Mouse (Mus musculus): ENCODE results near the gene Plekhh3. TPM values are rescaled to one million over a fixed set of nuclear protein-coding genes. Genes with fewer than 3 reads are reported as not detected.

Plekhh3 gene
- total and polyA plus RNA-seq, 2 experiments from 2014 or later: 5.3 to 10.2 TPM

DNA sequence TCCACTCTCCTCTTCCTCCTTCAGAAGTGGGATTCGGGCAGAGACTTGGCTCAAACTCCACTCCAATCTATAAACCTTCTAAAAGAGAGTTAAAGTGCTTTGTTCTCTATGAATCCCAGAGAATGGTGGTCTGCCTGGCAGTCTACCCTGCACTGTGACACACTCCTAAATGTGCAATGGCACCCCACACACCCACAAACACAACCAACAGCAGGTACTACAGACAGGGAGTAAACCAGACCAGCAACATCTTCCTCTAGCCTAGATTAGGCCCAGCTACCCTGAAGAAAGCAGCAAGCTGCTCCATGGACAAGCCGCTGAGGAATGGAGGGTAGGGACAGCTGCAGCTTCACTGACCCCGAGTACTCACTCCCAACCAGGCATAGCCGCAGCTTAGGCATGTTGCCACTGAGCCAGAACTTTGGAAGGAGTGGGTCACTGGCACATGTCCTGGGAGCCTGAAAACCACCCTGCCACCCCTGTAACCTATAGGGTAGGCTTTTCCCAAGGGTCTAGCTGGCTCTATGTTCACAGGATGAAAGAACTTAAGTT lies 20.8 kb upstream of the Plekhh3 start:
- H3K9me3 ChIP-seq (ENCODE audit: low read length): no peaks in the 10 kb centered on the region
- ATAC-seq (no peak), DNase-seq (no peak)
- H3K36me3 ChIP-seq (ENCODE audit: insufficient read depth): peaks cover 23% of the 10 kb centered on the region
- H3K27ac ChIP-seq (ENCODE audit: low read depth, low read length): no peak overlapping the region
- no peaks in the 10 kb centered on the region for H3K4me1 ChIP-seq (ENCODE audit: insufficient read depth)
- no peak overlapping the region for H3K9ac ChIP-seq
- no peak overlapping the region for H3K4me3 ChIP-seq (ENCODE audit: low read depth, low read length)
- TF ChIP-seq CTCF (IDR thresholded peaks at IDR 0.05; ENCODE audit: low read depth): no peak
- no peak overlapping the region for H3K4me2 ChIP-seq (ENCODE audit: low read depth)
- no peaks in the 10 kb centered on the region for H3K27me3 ChIP-seq (ENCODE audit: insufficient read depth, low read length)
- 80% methylated on average over 4 of the region's 4 CpGs for WGBS

DNA sequence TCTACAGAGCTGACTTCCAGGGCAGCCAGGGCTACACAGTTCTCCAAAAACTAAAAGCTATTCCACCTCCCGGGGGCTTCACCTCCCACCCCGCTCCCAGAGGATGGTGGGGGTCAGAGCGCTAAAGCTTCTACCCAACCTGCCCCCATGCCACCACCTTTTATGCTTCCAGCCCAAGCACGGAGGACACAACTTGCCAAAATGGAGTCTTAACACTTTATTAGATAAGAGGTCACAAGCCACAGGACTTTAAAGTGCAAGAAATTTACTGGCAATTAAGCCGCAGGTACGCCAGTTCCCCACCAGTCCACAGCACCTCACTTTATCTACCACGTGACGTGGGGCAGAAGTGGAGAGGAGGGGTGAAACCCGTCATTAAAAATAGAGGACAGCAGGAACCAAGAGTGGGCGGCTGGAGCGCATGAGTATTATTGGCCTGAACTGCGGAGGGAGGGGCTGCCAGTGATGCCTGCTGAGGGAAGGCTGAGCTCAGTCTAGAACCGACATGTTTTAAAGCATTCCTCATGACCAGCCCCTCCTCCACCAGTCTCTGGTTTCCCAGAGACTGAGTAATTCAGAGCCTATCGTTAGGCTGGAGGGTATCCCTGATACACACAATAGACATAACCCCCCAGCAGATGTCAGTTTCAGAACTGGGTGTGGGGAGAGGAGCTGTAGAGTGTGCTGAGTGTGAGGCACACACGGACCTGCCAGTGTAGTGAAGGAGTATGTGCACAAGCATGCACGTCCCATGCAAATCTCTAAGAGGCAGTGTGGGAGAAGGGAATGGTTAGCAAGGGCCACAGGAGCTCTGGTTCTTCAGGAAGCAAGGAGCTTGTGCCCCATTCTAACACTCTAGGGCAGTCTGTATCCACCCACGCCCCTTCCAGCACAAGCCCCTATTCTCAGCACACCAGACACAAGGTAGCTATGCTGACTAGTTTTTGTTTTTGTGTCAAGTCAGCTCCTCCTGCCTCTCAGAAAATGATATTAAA lies 20.1 kb upstream of the Plekhh3 start:
- 56% methylated on average over 17 of the region's 17 CpGs for WGBS

DNA sequence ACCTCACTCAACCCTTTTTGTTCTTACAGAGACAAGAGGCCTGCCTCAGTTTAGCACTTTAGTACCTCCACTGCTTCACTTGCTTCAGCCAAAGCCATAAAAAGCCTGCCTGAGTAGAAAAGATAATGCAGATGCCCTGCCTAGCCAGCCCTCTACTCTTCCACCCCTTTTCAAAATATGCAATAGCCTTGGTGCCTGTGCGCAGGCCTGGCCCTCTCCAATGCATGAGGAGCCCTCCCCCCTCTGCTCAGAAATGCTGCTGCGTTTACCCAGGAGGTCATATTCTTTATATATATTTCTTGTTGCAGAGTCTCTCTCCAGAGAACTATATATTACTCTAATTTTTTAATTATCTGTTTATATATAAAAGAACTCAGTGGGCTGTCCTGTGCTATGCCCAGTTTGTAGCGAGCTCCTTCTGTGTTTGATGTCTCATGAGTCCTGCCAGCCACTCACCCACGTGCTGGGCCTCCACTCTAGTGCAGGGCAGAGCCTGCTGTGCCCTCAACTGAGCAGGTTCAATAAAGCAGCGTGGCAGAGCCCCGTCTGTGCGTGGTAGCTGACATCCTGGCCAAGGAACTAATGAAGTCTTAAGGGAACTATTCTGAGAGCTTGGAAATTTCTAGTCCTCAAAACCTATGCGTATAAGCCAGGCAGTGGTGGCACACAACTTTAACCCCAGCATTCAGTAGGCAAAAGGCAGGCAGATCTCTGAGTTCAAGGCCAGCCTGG lies 19.2 kb upstream of the Plekhh3 start:
- Histone ChIP-seq H3K36me3 (ENCODE audit: insufficient read depth) (peaks cover 8% of the 10 kb centered on the region; the same call in 1 of the 2 replicates), H3K9me3 (ENCODE audit: low read length) (no peaks in the 10 kb centered on the region), H3K9ac (no peak overlapping the region), H3K27ac (ENCODE audit: low read depth, low read length) (peak overlapping the region; percentile 35; the same call in 1 of the 2 replicates), H3K4me3 (ENCODE audit: low read depth, low read length) (no peak overlapping the region), H3K4me2 (ENCODE audit: low read depth) (no peak overlapping the region), H3K4me1 (ENCODE audit: insufficient read depth) (no peaks in the 10 kb centered on the region), H3K27me3 (ENCODE audit: insufficient read depth, low read length) (no peaks in the 10 kb centered on the region)
- WGBS: 45% methylated on average over 8 of the region's 8 CpGs
- DNase-seq (no peak), ATAC-seq (0 out of 2 replicates have a peak, but pooled peaks have one; percentile 6)
- no peak for TF ChIP-seq CTCF (IDR thresholded peaks at IDR 0.05; ENCODE audit: low read depth)

More for the DNA sequence above, 20.1 kb upstream of the Plekhh3 start:
- no peaks in the 10 kb centered on the region for H3K9me3 ChIP-seq (ENCODE audit: low read length)
- peaks cover 16% of the 10 kb centered on the region for H3K36me3 ChIP-seq (ENCODE audit: insufficient read depth)
- ATAC-seq: no peak
- H3K9ac ChIP-seq: no peak overlapping the region
- no peak overlapping the region for H3K4me3 ChIP-seq (ENCODE audit: low read depth, low read length)
- no peak overlapping the region for H3K27ac ChIP-seq (ENCODE audit: low read depth, low read length)
- DNase-seq: no peak
- H3K27me3 ChIP-seq (ENCODE audit: insufficient read depth, low read length): no peaks in the 10 kb centered on the region
- no peak overlapping the region for H3K4me2 ChIP-seq (ENCODE audit: low read depth)
- no peaks in the 10 kb centered on the region for H3K4me1 ChIP-seq (ENCODE audit: insufficient read depth)
- TF ChIP-seq CTCF (IDR thresholded peaks at IDR 0.05; ENCODE audit: low read depth): no peak

DNA sequence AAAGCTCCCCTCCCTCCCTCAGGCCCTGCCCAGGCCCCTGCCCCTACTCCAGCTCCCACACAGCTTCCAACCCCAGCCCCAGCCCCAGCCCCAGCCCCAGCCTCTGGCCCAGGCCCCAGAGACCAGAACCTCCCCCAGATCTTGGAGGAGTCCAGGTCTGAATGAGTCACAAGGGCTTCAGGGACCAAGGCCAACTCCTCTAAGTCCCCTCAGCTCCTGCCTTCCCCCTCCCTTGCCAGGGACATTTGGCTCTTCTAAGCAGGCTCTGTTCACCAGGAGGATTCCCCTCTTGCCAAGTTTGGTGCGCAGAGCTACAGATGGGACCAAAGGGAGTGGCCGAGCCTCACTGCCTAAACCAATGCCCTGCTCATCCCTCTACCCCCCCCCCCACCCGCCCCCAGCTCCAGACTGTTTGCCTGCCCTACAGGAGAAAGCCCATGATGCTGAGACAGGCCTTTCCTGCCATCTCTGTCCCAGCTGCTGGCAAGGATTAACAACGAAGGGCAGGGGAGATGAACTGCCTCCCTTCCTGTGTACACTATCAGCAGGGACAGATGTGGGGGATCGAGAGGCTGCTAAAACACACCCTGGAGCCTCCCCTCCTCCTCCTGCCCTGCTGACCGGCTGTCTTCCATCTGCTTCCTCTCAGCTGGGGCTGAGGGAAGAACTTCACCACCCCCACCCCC lies 18.5 kb upstream of the Plekhh3 start:
- 18% methylated on average over 6 of the region's 6 CpGs for WGBS
- H3K36me3 ChIP-seq (ENCODE audit: insufficient read depth): peaks cover 6% of the 10 kb centered on the region; the same call in 1 of the 2 replicates
- peak; percentile 58 for DNase-seq
- no peaks in the 10 kb centered on the region for H3K4me1 ChIP-seq (ENCODE audit: insufficient read depth)
- no peak for TF ChIP-seq CTCF (IDR thresholded peaks at IDR 0.05; ENCODE audit: low read depth)
- H3K4me2 ChIP-seq (ENCODE audit: low read depth): no peak overlapping the region
- ATAC-seq: peak; percentile 86
- H3K27ac ChIP-seq (ENCODE audit: low read depth, low read length): peak overlapping the region; percentile 35; the same call in 1 of the 2 replicates
- H3K27me3 ChIP-seq (ENCODE audit: insufficient read depth, low read length): no peaks in the 10 kb centered on the region
- H3K4me3 ChIP-seq (ENCODE audit: low read depth, low read length): no peak overlapping the region
- H3K9me3 ChIP-seq (ENCODE audit: low read length): no peaks in the 10 kb centered on the region
- H3K9ac ChIP-seq: no peak overlapping the region

DNA sequence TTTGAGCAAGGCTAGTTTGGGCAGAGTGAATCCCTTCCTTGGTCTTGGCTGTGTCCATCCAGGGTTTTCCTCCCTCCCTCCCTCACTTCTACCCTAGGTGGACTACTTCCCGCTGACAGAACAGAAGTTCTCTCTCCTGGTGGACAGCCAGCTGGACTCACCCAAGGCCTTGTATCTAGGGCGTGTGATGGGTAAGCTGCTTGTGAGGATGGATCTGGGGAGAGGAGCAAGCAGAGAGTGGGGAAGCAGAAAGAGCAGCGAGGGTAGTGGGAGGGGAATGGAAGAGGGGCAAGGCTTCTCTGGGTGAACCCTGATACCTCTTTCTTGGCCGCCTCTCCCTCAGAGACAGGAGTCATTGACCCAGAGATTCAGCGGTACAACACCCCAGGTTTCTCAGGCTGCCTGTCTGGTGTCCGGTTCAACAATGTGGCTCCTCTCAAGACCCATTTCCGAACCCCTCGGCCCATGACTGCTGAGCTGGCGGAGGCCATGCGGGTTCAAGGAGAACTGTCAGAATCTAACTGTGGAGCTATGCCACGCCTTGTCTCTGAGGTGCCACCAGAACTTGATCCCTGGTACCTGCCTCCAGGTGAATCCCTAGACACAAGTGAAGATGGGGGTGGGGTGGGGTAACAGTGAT lies 17.1 kb upstream of the Plekhh3 start:
- no peak for TF ChIP-seq CTCF (IDR thresholded peaks at IDR 0.05; ENCODE audit: low read depth)
- no peak for ATAC-seq
- Histone ChIP-seq H3K4me2 (ENCODE audit: low read depth) (no peak overlapping the region), H3K36me3 (ENCODE audit: insufficient read depth) (no peaks in the 10 kb centered on the region; the same call in 1 of the 2 replicates), H3K27me3 (ENCODE audit: insufficient read depth, low read length) (no peaks in the 10 kb centered on the region), H3K4me1 (ENCODE audit: insufficient read depth) (no peaks in the 10 kb centered on the region), H3K9ac (no peak overlapping the region), H3K9me3 (ENCODE audit: low read length) (no peaks in the 10 kb centered on the region), H3K4me3 (ENCODE audit: low read depth, low read length) (no peak overlapping the region), H3K27ac (ENCODE audit: low read depth, low read length) (no peak overlapping the region)
- 81% methylated on average over 11 of the region's 11 CpGs for WGBS
- no peak for DNase-seq

DNA sequence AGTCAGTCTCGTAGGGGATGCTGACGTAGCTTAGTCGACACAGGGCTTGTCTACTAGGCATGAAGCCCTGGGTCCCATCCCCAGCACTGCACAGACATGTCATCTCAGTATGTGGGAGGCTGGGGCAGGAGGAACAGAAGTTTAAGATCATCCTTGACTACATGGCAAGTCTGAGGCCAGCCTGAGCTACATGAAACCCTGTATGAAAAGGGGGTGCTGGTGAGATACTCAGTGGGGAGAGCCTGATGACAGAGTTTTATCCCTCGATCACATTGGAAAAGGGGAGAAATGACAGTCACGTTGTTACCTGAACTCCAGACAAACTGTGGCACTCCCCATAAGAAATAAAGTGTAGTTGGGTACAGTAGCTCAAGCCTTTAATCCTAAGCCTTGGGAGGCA lies 16.4 kb upstream of the Plekhh3 start:
- Histone ChIP-seq H3K4me1 (ENCODE audit: insufficient read depth) (no peaks in the 10 kb centered on the region), H3K27ac (ENCODE audit: low read depth, low read length) (no peak overlapping the region), H3K9ac (no peak overlapping the region), H3K36me3 (ENCODE audit: insufficient read depth) (no peaks in the 10 kb centered on the region; the same call in 1 of the 2 replicates), H3K4me3 (ENCODE audit: low read depth, low read length) (no peak overlapping the region), H3K4me2 (ENCODE audit: low read depth) (no peak overlapping the region), H3K9me3 (ENCODE audit: low read length) (no peaks in the 10 kb centered on the region), H3K27me3 (ENCODE audit: insufficient read depth, low read length) (no peaks in the 10 kb centered on the region)
- DNase-seq (no peak), ATAC-seq (no peak)
- no peak for TF ChIP-seq CTCF (IDR thresholded peaks at IDR 0.05; ENCODE audit: low read depth)
- WGBS: 92% methylated on average over 5 of the region's 5 CpGs
